Mouse (Mus musculus) lung, postnatal 0 days (tissue): ENCODE data around the gene Shc1.

Experiments used
- CTCF ChIP-seq: IDR thresholded peaks from 2 replicates; pipeline ENCODE4 v1.5.1; 2016; ENCODE audit warnings: antibody characterized with exemption, mild to moderate bottlenecking
- EP300 ChIP-seq: IDR thresholded peaks from 2 replicates; pipeline ENCODE4 v1.6.1; 2016; ENCODE audit warnings: antibody characterized with exemption, mild to moderate bottlenecking, control low read depth

DNA sequence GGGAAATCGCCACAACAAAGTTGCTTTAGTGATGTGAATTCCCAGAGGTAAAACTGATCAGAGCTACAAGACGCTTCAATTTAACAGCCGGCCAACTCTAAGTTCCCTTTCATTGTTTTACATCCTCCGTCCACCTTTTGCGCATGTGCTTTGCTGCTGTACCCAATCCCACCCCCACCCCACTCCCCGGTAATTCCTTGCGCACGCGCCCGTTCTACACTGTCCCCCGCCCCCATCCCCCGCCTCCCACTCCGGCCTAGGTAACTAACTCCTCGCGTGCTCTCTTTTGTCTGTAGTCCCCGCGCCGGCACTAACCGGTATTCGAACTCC is 438 bp upstream of the Shc1 start:
- TF ChIP-seq CTCF (no peak), EP300 (no peak)
